Mouse (Mus musculus): ENCODE measurements at regions not wholly inside any gene's neighbourhood (a gene's known extent, or its start where the extent isn't known, plus 50 kb on each side); places are given as distances from the start of the nearest gene placed in this dataset.

DNA sequence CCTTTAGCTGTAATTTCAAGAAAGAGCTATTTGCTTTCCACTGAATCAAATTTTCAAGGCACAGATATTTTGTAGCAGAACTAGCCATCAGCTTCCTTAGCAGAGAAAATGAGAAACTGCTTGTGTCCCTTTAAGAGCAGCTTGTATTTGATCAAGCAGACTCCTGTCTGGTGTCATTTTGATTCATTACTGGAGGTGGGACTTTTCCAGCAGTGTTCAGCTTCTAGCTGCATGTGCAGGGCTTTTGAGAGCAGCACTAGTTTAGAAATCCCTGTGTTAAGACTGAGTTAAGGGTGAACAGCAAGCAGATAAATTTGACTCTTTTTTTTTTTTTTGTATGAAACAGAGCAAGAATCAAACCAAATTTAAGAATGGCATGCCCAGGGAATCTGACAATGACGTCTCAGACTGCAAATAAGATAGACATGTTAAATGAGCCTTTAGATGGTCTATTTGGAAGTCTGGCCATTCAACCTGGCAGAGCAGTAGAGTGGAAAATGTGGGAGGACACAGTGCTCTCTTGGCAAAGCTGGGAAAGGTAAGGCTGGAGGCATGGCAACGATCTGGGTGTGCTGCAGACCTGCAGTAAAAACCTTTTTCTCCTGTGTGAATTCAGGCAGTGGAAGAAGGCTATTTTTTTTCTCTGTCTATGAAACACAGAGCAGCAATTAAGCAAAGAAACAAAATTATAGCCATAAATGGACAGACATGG lies 419.9 kb upstream of the Dmd start:
- no peak for DNase-seq (ENCODE audit: low read depth, low spot score)

DNA sequence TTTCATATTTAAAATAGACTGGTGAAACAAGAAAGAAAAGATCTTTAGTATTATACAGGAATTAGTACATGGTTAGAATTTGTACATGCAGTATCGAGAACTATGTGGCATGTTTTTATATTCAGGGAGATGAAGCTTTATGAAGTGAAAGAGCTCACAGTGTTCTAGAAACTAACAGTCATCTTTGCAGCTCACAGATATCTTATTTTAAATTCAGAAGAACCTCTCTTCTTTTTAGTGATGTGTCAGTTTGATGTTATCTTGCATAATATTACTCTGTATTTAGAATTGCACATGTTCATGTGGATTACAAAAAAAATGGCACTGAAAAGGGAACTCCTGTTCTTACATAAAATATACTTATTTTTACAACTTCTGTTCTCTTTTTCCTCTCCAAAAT lies 377.1 kb upstream of the Dmd start:
- no peak for DNase-seq (ENCODE audit: low read depth, low spot score)

DNA sequence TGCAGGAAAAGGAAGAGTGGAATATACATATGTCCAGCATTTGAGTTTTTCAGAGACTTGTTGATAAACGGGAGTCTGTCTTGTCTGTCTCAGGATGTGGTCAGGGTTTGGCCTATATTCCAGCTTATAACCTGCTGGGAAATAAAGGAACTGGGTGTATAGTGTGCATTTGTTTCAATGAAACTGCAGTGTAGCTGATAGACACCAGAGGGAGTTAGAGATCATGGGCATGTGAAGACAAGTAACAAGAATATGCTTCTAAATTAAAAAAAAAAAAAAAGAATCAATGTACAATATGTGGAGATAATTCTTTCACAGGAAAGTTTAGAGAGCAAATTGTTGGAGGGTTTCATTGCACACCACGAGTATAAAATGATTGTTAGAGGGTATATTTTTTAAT lies 335.3 kb upstream of the Dmd start:
- peak; percentile 0 for DNase-seq (ENCODE audit: low read depth, low spot score)

DNA sequence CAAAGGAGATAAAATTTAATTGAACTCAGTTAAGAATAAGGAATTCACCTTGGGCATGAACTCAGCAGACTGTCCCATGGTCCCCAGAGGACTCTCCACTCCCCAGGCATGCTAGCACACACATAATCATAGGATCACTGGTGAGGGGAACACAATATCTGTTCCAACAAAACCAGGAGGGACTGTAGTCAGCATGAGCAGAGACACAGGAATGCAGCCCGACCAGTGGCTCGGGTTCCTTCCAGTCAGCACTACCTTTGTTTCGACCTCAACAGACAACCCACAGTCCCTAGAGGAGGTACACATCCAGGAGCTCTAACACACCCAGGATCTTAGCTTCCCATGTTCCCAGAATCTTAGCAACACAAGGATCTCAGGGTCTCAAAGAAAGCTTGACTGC lies 298.3 kb upstream of the Dmd start:
- no peak for DNase-seq (ENCODE audit: low read depth, low spot score)

Data from retina, adult 2 months (tissue).